Mouse (Mus musculus) liver, postnatal 0 days (tissue): ENCODE measurements around the gene Abtb1.

Source experiments
- CTCF ChIP-seq: sonication (generic); IDR thresholded peaks from 2 replicates; pipeline ENCODE4 v1.5.1; 2016; ENCODE audit warnings: antibody characterized with exemption, low read depth
- EP300 ChIP-seq: IDR thresholded peaks from 2 replicates; pipeline ENCODE4 v1.6.1; 2016; ENCODE audit warnings: antibody characterized with exemption, low read depth, mild to moderate bottlenecking

GRCm38 (mm10) chr6:88865704-88866103, 23.9 kb upstream of the Abtb1 start:
- TF ChIP-seq CTCF, result no peak
- TF ChIP-seq EP300, result no peak
